Mouse (Mus musculus) right cerebral cortex, postnatal 14 days (tissue): Measurements from ENCODE around the gene Il17rd.

Source experiments
- DNase-seq: peaks from one replicate; pipeline ENCODE4 v3.0.0; 2022

Gene Il17rd

DNA sequence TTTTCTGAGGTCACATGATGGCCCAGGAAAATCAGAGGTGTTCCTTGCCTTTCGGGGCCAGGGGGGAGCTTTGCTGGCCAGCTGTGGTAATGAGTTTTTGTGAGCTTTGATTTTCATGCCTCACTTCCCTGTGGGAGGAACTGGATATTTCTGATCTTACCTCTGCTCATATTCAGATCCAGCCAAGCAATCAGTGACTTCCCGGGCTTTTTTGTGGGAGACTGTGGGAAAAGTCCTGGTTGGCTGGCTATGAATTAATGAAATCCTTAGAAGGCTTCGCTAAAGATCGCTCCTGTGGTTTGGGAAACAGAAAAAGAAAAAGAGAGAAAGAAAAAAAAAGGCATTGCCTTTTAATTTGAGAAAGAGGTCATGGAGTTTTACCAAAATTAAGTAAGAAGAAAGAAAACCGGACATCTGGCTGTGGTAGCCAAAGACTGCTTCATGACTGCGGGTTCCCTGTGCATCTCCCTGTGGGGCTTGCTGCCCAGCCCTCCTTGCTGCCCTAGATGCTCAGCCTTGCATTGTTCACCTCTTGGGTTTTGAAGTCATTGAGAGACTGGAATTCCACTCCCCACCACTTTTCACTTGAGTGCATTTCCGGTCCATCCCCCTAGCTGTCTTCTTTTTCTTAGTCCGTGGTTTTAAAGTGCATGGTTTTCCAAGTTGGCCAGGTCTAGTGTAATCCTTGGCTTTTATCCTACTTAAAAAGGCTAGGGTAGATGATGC is 9.7 kb downstream of the Il17rd start:
- no peak for DNase-seq

DNA sequence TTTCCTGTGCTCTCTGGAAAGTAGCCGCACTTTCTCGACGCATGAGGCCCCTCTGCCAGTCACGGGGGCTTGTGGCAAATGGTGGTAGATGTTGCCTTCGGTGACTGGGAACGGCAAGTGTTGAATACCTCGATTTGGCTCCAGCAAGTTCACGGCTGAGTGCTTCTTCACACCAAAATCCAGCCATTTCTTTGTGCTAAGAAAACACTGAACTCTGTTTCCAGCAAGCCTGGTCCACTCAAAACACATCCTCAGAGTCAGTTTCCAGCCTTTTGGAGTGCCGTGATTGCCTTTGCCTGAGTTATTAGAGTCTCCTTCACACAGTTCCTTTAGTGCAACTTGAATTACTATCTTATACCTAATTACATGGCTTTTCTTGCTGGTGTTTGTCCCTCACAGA is 11.3 kb downstream of the Il17rd start:
- no peak for DNase-seq

DNA sequence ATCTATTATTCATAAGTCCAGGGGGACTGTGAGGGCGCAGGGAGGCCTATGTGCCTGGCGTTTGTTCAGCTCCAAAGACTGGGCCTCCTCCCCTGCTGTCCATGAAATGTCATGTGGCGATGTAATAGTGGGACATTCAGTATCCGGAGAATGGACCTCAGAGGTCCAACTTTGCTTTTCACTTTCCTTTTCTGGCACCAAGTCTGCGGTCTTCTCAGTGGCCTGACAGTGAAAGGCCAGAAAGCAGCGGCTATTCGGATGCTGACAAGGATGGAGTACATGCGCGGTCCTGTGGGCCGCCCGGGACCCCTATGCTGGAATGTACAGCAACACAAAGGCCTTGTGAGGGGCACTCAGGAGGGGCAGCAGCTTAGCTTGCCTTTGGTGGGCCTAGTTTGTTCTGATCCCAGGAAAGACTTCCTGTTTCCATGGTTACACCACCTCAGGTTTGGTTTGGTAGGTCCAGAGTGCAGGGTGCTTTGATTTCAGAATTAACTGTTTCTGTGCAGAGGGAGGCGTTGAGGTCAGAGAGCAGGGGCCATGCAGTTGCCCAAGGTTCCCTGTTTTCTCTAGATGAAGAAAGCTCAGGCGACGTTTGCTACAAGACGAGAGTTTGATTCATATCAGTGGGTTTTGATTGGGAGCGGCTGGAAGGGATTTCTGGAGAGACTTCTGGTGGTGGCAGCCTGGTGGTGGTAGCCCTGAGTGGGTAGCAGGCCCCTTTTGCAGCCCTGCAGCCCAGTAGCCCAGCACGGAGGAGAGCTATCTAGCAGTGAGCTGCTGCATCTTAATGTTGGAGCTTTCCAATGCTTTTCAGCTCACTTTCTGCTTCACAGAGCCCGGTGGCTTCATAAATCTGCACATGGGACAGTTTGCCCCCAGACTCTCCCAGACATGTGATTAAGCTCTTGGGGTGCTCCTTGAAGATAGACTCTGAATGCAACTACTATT is 12.1 kb downstream of the Il17rd start:
- DNase-seq = no peak

DNA sequence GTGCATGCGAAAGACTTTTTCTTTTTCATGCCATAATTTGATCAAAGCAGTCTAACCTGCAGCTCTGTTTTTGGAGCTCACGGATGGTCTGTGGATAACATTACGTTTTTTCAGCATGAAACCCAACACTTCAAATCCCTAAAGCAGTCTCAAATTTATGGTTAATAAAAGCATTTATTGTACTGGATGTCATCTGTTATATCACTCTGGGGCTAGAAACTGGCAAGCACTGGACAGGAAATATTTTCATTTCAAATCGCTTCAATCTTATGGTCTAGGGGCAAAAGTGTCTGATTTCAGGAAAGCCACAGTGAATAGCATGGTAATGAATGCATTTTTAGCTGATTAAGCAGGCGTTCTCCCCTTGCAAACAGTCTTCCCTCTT is 12.8 kb downstream of the Il17rd start:
- DNase-seq = no peak

DNA sequence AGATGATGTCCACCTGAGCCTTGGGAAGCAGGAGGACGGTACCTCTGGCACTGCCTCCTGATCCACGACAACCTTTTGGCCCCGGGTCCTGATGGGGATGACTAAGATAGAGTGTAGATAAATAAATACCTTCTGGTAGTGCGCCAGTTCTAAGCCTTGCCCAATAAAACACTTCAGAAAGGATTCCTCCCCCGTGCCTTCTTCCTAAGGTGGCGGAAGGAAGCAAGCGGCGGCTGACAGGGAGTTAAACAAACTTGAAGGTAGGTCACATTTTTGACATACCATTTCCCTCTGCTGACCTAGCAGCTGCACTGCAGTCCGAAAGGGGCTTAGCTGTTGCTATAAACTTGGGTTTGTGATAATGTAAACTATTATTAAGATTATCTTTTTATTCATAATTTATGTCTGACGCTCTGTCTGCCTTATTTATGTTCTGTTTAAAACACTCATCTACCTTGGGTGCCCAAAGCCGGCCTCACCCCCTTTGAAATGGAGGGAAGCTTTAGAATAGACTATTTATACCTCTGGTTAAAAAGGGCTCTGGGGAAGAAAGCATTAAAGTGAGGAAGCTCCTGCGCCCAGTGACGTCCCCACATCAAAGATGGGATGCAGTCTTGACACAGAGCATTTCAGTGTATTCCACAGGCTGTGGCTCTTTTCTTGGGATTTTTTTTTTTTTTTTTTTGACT is 19.9 kb downstream of the Il17rd start:
- no peak for DNase-seq

DNA sequence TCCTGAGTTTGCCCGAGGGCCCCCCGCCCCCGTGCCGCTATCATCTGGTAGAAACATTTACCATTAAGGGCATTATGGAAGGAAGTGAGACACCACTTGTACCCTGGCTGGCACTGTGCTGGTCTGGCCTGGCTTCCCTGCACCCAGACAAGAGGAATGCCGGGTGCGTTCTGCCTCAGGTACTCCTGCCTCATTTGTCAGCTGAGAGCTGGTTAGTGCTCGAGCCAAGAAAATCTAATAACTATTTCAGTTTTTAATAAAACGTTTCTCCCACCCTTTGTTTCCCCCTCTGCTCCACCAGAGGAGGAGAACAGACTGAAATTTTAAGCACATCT is 20.4 kb downstream of the Il17rd start:
- DNase-seq = no peak

DNA sequence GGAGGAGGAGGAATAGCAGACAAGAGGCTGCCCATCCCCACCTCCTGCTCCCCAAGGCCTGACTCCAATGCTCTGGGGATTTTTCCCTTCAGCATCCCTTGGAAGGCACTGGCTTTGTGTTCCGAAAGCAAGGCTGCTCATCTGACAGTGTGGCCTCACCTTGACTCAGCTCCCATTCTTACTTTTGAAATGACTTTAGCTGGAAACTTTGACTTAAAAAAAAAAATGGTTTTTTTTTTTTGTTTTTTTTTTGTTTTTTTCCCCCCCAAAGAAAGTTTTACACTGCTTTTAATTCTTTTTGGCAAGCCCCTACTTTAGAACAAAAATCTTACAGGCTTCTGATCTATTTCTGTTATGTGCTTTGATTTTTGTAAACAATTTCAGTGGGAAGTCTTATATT is 24.6 kb downstream of the Il17rd start:
- DNase-seq = no peak

DNA sequence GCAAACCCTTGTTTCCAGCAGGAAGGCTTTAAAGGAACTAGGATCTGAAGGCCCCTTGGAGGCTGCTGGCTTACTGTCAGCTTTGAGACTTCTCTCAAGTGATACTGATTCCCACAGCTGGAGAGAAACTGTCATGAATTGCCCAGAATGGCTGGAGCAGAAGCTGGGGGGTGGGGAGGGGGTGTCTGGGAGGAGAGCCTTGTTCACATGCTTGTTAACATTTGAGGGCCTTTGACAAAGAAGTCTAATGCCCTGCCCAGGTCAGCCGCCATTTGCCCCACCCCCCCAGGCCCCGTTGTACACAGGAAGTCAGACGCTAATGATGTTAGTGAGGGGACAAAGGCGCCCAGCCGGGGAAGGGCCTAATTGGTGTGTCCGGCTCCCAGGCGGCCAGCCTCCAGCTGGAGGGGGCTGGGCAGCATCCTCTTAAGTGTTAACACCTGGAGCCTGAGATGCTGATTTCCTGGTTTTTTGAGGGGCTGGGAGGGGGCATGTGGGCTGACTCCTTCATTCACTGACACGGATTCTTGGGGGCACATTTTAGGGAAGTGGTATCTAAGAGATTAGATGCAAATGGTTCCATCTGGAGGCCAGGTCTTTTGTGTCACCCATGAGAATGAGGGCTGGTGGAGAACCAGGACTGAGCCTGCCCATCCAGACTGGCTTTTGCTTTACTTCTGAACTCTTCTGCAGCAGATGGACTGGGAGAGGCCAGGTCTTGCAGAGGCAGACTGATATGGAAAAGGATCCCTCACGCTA is 27.6 kb downstream of the Il17rd start:
- DNase-seq = no peak

DNA sequence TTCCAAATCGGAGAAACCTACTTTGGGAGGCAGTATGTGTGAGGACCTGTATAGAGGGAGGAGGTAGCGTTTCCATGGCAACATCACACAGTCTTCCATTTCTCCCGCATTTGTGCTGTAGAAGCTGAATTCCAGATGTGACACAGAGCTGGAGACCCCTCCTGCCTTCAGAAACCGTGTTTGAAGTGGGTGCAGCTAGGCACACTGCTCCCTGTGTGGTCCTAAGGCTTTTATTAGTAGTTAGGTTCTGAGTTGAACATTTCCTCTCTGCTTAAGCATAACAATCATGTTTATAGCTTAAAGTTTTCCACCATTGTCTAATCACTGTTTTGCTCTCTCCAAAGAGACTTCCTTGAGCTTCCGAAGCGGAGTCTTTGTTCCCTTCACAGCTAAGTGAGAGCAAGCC is 29.1 kb downstream of the Il17rd start:
- no peak for DNase-seq

DNA sequence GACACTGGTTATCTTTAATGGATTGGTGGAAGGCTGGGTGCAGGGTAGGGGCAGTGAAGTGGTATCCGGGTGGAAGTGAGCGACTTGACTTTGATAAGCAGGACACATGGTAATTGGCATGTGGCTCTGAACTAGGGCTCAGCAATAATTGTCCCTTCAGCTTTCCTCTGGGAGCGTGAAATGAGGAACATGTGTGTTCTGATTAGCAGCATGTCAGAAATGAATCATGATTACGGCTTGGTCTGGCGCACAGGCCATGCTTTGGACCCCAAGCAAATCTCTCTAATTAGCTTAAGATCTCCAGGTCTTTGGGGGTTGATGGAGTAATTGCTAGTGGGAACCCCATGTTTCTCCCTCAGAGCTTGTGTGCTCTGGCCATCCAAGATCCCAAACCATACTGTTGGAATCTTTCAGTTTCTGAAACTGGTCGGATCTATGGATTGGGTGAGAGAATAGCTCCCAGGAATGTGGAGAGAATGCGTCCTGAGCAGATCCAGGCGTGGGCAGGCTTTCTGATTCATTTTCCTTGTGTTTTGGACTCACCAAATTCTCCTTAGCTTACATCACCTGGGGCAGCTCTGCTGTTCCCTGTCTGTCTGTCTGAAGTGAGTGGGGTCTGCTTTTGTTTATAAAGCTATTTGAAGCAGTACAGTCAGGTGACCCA is 30.8 kb downstream of the Il17rd start:
- no peak for DNase-seq

DNA sequence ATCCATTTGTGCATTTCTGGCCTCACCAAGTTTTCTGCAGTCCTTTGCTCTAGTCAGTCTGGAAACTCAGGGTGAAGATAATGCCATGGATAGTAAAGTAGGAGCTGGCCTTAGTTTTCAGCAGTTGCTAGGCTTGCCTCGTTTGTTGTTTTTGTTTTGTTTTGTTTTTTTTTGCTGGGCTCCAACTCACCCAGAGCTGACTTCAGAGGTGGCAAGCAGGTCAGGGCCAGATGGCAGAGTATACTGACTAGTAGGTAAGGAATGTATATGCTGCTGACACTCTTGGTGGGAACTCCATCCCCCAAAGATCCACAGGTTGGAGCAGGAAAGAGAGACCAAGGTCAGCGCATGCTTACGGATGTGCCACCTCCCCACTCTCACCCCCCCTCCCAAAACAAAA is 31.4 kb downstream of the Il17rd start:
- no peak for DNase-seq

DNA sequence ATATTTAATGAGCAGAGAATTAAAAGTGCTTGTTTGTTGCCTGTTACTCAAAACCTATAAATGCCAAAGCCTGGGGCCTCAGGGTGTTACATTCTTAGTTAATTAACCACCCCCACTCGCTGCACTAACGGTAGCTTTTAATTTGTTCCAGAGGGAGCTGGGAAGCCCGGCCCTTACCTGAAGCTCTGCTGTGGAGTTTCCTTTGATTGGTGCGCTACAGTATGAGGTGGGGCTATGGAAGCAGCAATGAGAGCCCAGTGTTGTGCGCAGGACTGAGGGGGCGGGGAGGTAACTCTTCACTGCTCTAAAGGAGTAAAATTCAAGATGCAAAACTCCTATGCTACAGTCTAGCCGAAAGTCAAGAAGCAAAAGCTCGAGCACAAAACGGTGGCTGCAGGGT is 32.0 kb downstream of the Il17rd start:
- no peak for DNase-seq

DNA sequence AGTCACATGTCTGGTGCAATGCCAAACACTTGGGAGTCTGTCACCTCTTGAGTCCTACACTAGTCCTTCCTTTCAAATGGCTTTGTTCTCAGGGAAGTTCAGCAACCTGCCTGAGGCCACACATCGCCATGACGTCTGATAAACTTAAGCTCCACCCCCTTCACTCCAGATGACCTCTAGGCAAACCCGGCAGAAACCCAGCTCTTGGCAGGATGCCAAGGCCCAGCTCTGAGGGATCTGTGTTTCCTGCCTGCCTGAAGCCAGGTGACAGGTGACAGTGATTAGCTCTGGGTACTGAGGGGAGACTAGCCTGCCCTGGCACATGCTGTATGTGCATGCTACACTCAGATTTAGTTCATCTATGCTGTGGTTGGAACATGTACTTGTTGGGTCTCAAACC is 33.2 kb downstream of the Il17rd start:
- DNase-seq = no peak

DNA sequence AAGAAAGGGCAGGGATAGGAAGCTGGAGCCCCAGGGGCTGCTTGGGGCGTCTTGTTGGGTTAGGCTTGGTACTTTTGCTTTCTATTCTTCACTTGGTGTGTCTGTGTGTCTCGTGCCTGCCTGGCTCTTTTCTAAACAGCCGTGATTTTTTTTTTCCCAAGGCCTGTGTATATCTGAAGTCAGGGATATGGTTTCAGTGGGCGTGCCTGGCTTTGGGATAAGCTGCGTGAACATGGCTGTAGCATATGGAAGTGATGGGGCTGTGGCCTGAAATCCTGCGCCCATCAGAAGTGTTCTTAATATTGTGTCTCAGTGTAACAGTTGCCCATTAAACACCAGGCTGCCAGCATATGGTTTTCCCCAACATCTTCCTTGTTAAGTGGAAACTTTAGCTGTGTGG is 36.3 kb downstream of the Il17rd start:
- DNase-seq = no peak

DNA sequence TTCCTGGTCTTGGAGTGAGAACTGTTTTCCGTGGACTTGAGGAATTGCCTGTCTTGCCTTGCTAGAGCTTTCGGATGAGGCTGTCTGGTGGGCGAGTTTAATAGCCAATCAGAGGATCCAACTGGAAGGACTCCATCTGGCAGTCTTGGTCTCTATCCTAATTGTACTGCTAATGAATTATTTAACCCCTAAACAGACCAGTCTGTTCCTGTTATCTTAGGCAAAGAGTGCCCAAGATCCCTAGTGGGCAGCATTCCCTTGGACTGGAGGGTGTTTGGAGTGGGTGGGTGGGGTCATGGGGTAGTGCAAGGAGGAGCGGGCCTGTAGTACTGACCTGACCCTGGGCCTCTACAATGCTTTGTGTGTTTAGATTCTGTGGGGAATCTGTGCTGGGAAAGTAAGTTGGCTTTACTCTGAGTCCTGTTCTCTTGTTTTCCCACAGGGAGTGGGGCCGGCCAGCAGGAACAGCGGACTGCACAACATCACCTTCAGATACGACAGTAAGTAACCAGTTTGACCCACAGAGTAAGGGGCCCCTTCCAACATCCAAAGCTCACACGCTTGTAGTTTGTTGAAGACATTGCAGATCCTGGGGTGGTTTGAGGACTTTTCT is 37.3 kb downstream of the Il17rd start:
- no peak for DNase-seq

DNA sequence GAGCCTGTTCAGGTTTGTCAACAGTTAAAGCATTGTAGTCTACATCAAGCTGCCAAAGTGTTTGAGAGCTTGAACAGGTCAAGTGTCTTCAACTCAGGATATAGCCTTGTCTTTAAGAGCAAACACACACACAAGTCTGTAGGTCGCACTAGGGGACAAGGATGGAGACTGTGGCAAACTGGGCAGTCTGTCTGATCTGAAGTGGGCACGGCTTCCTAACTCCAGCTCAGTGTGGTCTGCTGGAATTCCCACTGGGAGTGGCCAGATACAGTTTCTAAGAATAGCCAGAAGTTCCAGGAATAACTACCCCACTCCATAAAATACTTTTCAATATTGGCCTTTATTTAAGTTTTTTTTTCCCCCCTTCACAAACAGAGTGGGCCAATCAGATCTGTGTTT is 37.8 kb downstream of the Il17rd start:
- DNase-seq = no peak

DNA sequence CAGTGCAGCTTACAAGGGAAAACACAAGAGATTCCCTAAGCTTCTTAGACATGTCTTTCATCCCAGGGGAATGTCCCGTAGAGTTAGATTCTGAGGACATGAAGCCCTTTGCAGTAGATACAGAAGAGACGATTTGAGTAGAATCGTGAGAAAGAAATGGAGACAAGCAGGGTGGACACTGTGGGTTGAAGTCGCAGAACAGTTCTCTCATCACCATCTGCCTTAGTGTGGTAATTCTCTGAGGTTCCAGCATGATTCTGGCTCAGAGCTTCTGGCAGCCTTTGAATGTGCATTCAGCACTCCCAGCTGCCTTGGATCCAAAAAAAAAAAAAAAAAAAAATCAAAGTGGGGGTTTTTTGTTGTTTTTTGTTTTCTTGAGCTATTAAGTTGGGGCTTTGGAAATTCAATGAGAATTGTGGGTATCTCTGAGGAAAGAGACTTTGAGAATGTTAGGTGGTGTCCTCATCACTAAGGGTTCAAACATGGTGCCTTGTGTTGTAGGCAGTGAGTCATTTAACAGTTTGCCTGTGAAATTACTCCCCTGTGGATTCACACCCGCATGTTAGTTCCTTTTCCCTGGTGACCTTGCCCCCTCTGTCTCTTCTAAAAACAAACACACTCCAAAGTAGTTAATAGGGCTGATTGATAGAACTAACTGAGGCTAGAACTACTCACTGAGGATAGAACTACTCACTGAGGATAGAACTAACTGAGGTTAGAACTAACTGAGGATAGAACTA is 43.0 kb downstream of the Il17rd start:
- DNase-seq = no peak

DNA sequence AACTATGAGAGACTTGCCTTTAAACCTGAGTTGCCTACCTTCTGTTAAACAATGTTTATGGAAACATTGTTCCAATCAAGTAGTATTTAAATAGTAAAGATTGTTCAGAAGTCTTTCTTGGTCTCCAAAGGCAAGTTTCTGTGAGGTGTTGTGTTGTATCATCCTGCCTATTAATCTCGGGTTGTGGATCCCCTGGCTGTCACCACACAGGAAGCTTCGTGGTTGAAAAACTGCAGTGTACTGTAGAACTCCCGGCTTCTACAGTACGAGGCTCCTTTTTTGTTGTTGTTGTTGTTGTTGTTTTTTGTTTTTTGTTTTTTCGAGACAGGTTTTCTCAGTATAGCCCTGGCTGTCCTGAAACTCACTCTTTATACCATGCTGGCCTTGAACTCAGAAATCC is 46.7 kb downstream of the Il17rd start:
- no peak for DNase-seq

DNA sequence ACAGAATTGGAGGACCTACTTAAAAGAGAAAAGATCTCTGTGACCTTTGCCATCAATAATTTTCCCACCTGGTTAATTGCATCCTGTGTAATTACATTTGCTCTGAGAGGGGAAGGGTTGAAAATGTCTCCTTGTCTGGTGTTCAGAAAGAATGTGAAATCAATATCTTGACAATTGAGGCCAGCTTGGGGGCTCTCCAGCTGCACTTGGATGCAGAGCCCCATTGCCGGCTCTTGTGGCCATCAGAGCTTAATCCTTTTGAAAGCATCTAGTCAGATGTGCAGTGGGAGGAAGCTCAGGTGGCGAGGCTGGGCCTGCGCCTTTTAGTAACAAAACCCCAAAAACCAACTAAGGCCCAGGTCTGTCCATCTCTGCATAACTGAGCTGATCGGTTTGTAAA is 47.3 kb downstream of the Il17rd start:
- DNase-seq = no peak

DNA sequence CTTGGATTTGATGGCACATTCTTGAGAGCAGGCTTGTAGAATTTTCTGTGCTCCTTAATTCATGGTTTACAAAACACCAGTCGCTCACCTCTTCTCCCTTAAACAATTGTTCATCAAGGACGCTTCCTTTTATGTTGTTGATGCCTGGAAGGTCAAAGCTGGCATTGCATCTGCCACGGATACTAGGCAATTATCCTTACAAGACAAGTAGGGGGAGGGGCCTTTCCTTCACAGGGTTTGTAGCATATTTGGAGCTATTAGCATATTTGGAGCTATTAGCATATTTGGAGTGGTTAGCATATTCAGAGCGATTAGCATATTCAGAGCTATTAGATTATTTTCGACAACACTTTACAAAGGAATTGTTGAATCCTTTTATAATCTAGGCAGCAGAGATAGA is 55.5 kb downstream of the Il17rd start:
- no peak for DNase-seq

DNA sequence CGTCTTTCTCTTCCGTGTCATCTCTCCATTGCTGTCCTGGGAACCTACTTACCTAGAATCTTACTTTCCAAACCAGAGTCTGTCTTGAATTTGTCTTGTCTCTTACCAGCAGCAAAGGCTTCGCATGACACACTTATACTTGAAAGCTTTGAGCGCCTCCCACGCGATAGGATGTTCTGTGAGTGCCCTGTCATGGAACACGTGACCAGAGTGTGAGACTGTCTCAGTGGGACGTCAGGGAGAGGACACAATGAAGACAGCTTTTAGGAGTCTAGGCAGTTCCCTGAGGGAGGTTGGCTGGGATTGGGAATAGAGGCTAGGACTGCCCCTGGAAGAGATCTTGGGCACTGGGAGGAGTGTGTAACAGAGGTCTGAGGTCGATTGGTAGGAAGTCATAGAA is 57.4 kb downstream of the Il17rd start:
- no peak for DNase-seq
